Mouse (Mus musculus): ENCODE results near the gene Cdh22.

Gene Cdh22

GRCm38 (mm10) chr2:165248967-165249366 is 14.3 kb upstream of the Cdh22 start:
- DNase-seq (ENCODE audit: low spot score) = no peak

- DNase-seq (ENCODE audit: low spot score) = no peak
These were observed 11.7 kb upstream of the Cdh22 start for GRCm38 (mm10) chr2:165246349-165246748.

GRCm38 (mm10) chr2:165243122-165243720 is 8.6 kb upstream of the Cdh22 start:
- DNase-seq (ENCODE audit: low spot score) = no peak

GRCm38 (mm10) chr2:165242575-165242974 is 7.9 kb upstream of the Cdh22 start:
- no peak for DNase-seq (ENCODE audit: low spot score)

GRCm38 (mm10) chr2:165241786-165242185 is 7.1 kb upstream of the Cdh22 start:
- no peak for DNase-seq (ENCODE audit: low spot score)

GRCm38 (mm10) chr2:165240371-165240770 is 5.7 kb upstream of the Cdh22 start:
- DNase-seq (ENCODE audit: low spot score) = no peak

GRCm38 (mm10) chr2:165239533-165240144 is 5.0 kb upstream of the Cdh22 start:
- DNase-seq (ENCODE audit: low spot score) = no peak

GRCm38 (mm10) chr2:165238416-165239145 is 3.9 kb upstream of the Cdh22 start:
- no peak for DNase-seq (ENCODE audit: low spot score)

- no peak for DNase-seq (ENCODE audit: low spot score)
These were observed 401 bp downstream of the Cdh22 start for GRCm38 (mm10) chr2:165234291-165234612.

- peak; percentile 31 for DNase-seq (ENCODE audit: low spot score)
These were observed 962 bp downstream of the Cdh22 start for GRCm38 (mm10) chr2:165233491-165234290.

GRCm38 (mm10) chr2:165229050-165229449 is 5.6 kb downstream of the Cdh22 start:
- no peak for DNase-seq (ENCODE audit: low spot score)

GRCm38 (mm10) chr2:165223837-165224236 is 10.8 kb downstream of the Cdh22 start:
- no peak for DNase-seq (ENCODE audit: low spot score)

GRCm38 (mm10) chr2:165221952-165222351 is 12.7 kb downstream of the Cdh22 start:
- DNase-seq (ENCODE audit: low spot score) = no peak

- no peak for DNase-seq (ENCODE audit: low spot score)
These were observed 14.2 kb downstream of the Cdh22 start for GRCm38 (mm10) chr2:165220347-165220945.

GRCm38 (mm10) chr2:165218954-165219353 is 15.7 kb downstream of the Cdh22 start:
- no peak for DNase-seq (ENCODE audit: low spot score)

GRCm38 (mm10) chr2:165217361-165218149 is 17.1 kb downstream of the Cdh22 start:
- DNase-seq (ENCODE audit: low spot score) = no peak

GRCm38 (mm10) chr2:165215103-165215951 is 19.3 kb downstream of the Cdh22 start:
- no peak for DNase-seq (ENCODE audit: low spot score)

- no peak for DNase-seq (ENCODE audit: low spot score)
These were observed 23.1 kb downstream of the Cdh22 start for GRCm38 (mm10) chr2:165211426-165212079.

GRCm38 (mm10) chr2:165210948-165211347 is 23.7 kb downstream of the Cdh22 start:
- DNase-seq (ENCODE audit: low spot score) = no peak

- no peak for DNase-seq (ENCODE audit: low spot score)
These were observed 27.0 kb downstream of the Cdh22 start for GRCm38 (mm10) chr2:165207689-165208088.

All from testis, postnatal 14 days (tissue).